Mouse (Mus musculus) spleen, postnatal 36 days (tissue): ENCODE results near the gene Olfr1049.
"Not testable (repeated sequence)": the region's sequence is repeated elsewhere in the genome, so short reads cannot be mapped to it uniquely, and the experiment has no call there.

ENCODE experiments used
- DNase-seq, 2 experiments: peaks; one replicate each; pipeline ENCODE4 v3.0.0; 2022; ENCODE audit warnings: low spot score in 2 of 2, mixed read lengths in 1 of 2

The Olfr1049 gene

DNA sequence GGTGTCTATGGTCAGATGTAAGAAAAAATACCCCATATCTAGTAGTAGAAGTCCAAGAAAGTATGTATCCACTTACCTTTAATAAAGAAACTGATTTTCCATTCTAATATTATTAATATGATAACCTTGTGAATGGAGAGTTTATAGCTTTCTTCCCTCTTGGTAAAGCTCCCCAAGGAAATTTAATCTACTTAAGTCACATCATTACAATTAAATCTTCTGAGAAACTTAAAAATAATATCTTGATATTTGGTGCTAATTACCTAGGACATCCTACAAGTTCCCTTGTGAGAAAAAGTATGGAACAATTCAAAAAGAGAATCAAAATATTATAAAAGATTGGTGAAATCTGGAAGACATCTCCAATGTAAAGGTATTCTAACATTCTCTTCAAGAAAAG, at the start of gene Olfr1049:
Gene Olfr1049 (minus strand): TSS at position 101 of the 400 bp plus-strand sequence.
- DNase-seq: not testable (repeated sequence)

DNA sequence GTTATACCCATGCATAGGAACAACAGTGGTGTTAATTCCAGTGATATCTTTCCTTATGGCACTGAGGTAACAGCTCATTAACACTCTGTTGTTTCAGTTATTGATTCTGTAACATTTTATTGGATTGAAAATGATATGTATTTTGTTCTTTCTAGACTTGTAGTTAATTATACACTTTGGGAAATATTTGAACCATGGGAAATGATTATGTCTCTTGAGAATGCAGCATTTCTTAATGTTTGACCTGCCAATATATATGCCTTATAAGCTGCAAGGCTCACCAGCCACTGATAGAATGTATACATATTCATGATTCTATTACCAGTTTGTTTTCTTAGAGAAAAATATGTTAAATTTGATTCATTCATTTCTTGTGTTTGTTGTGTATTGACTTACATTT, 34.0 kb upstream of the Olfr1049 start, which contains the start of gene Olfr1052:
Gene Olfr1052 (plus strand): TSS at position 301 of the 400 bp plus-strand sequence.
- DNase-seq: no peak

DNA sequence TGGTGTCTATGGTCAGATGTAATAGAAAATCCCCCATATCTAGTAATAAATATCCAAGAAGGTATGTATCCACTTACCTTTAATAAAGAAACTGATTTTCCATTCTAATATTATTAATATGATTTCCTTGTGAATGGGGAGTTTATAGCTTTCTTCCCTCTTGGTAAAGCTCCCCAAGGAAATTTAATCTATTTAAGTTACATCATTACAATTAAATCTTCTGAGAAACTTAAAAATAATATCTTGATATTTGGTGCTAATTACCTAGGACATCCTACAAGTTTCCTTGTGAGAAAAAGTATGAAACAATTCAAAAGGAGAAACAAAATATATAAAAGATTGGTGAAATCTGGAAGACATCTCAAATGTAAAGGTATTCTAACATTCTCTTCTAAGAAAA, 20.9 kb upstream of the Olfr1049 start, which contains the start of gene Olfr1051:
Gene Olfr1051 (minus strand): TSS at position 101 of the 400 bp plus-strand sequence.
- DNase-seq: not testable (repeated sequence)

GRCm38 (mm10) chr2:86240189-86240588, 17.9 kb downstream of the Olfr1049 start, which contains the start of gene Olfr1048:
Gene Olfr1048, minus strand, starts transcription at chr2:86240289.
- no peak for DNase-seq

DNA sequence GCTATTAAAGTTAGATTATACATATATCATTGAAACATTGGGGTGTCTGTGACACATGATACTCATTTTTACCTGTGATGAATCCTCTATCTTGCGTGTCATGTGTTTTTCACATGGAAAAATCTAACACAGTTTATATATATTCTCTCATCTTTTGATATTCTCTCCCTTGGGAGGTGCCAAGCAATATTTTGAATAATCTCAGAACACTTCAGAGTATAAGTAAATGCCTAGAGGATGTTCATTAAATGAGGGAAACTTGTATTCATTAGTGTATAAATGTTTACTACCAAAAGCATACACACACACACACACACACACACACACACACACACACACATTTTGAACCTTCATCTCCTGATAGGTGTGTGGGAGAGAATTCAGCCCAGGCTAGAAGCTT, 26.8 kb downstream of the Olfr1049 start, which contains the start of gene Olfr1047:
Gene Olfr1047 (minus strand): TSS at position 101 of the 400 bp plus-strand sequence.
- no peak for DNase-seq

- DNase-seq: no peak
These were observed 38.9 kb downstream of the Olfr1049 start, which contains the start of gene Olfr1046 for GRCm38 (mm10) chr2:86219214-86219613. Gene Olfr1046, minus strand, starts transcription at chr2:86219314.
